Mouse (Mus musculus) olfactory bulb, adult 2 months (tissue): ENCODE data around the gene Aph1a. TPM values are rescaled to one million over a fixed set of nuclear protein-coding genes. Genes with fewer than 3 reads are reported as not detected.
"Not testable (repeated sequence)": the region's sequence is repeated elsewhere in the genome, so short reads cannot be mapped to it uniquely, and the experiment has no call there.

Experiments used
- H3K27ac ChIP-seq: fragments of 200-500 bp; 2 replicates; pipeline ENCODE4 v1.5.1; 2012; ENCODE audit warnings: low read depth, low read length; ENCODE audit not compliant: insufficient read depth
- H3K4me1 ChIP-seq: fragments of 200-500 bp; 2 replicates; pipeline ENCODE4 v1.6.1; 2012; ENCODE audit warnings: low read length; ENCODE audit not compliant: control insufficient read depth, insufficient read depth
- H3K4me3 ChIP-seq: fragments of 200-500 bp; 2 replicates; pipeline ENCODE4 v1.5.1; 2012; ENCODE audit warnings: mild to moderate bottlenecking, low read depth, low read length, moderate library complexity; ENCODE audit not compliant: insufficient read depth
- CTCF ChIP-seq: fragments of 200-500 bp; IDR thresholded peaks from 2 replicates; pipeline ENCODE4 v1.5.1; 2012; ENCODE audit warnings: low read depth, mild to moderate bottlenecking, low read length, moderate library complexity; ENCODE audit not compliant: insufficient read depth
- POLR2A ChIP-seq: fragments of 200-500 bp; IDR thresholded peaks from 2 replicates; pipeline ENCODE4 v1.6.1; 2012; ENCODE audit warnings: mild to moderate bottlenecking, low read depth, low read length, moderate library complexity; ENCODE audit not compliant: insufficient read depth
- WGBS: fragments of 180-500 bp; shearing (Covaris S2); methylation state at CpG from one replicate; pipeline ENCODE4 v1.1.7; 2018; 5-methylcytosine and 5-hydroxymethylcytosine counted together
- polyA plus RNA-seq: library from polyadenylated mRNA; stranded (reverse); fragments of >200 nt; gene quantifications from 2 replicates; pipeline ENCODE4 v1.2.4, GENCODE M21; 2012; ENCODE audit warnings: low replicate concordance; ENCODE audit not compliant: missing spikeins, insufficient read depth, insufficient read length

Gene Aph1a
- polyA plus RNA-seq, 1 experiment, result not detected

- TF ChIP-seq CTCF (no peak), POLR2A (no peak)
- 0 out of 2 replicates have a peak overlapping the region, but pooled peaks have one; percentile 56 for H3K27ac ChIP-seq
- peaks cover 22% of the 10 kb centered on the region for H3K4me1 ChIP-seq
- 16% methylated on average over 7 of the region's 7 CpGs for WGBS
- no peak overlapping the region for H3K4me3 ChIP-seq
Observed at GRCm38 (mm10) chr3:95893126-95893525, 643 bp upstream of the Aph1a start.

- H3K27ac ChIP-seq, result peak overlapping the region; percentile 59; the same call in 1 of the 2 replicates
- H3K4me1 ChIP-seq, result peaks cover 22% of the 10 kb centered on the region
- H3K4me3 ChIP-seq, result peak overlapping the region; percentile 62
- 3% methylated on average over 16 of the region's 16 CpGs for WGBS
- TF ChIP-seq CTCF, result no peak
- TF ChIP-seq POLR2A, result no peak
Observed at GRCm38 (mm10) chr3:95894317-95895160, 770 bp downstream of the Aph1a start.

GRCm38 (mm10) chr3:95895501-95895900, 1.7 kb downstream of the Aph1a start:
- not testable (repeated sequence) for H3K4me3 ChIP-seq

GRCm38 (mm10) chr3:95899800-95900524, 6.2 kb downstream of the Aph1a start:
- no peak overlapping the region for H3K4me3 ChIP-seq
- WGBS, result 68% methylated on average over 13 of the region's 13 CpGs
- no peak overlapping the region for H3K27ac ChIP-seq
- H3K4me1 ChIP-seq, result peaks cover 12% of the 10 kb centered on the region
- TF ChIP-seq POLR2A (no peak), CTCF (no peak)

More at GRCm38 (mm10) chr3:95895501-95895900, 1.7 kb downstream of the Aph1a start:
- peaks cover 22% of the 10 kb centered on the region for H3K4me1 ChIP-seq
- not testable (repeated sequence) for H3K27ac ChIP-seq
- WGBS, result 85% methylated on average over 7 of the region's 7 CpGs

- TF ChIP-seq CTCF (no peak), POLR2A (no peak)
- Histone ChIP-seq H3K4me3 (no peak overlapping the region), H3K27ac (no peak overlapping the region), H3K4me1 (peaks cover 11% of the 10 kb centered on the region)
- 65% methylated on average over 9 of the region's 9 CpGs for WGBS
Observed at GRCm38 (mm10) chr3:95901616-95902372, 8.0 kb downstream of the Aph1a start.

- Histone ChIP-seq H3K27ac (no peak overlapping the region), H3K4me1 (peaks cover 11% of the 10 kb centered on the region), H3K4me3 (no peak overlapping the region)
- TF ChIP-seq CTCF (no peak), POLR2A (no peak)
Observed at GRCm38 (mm10) chr3:95902373-95902625, 8.5 kb downstream of the Aph1a start.

GRCm38 (mm10) chr3:95902643-95903042, 8.9 kb downstream of the Aph1a start:
- no peak for TF ChIP-seq CTCF
- no peak for TF ChIP-seq POLR2A
- WGBS, result 39% methylated on average over 6 of the region's 6 CpGs
- Histone ChIP-seq H3K27ac (no peak overlapping the region), H3K4me3 (no peak overlapping the region), H3K4me1 (peaks cover 11% of the 10 kb centered on the region)

- TF ChIP-seq POLR2A (no peak), CTCF (no peak)
- Histone ChIP-seq H3K4me1 (peaks cover 11% of the 10 kb centered on the region), H3K4me3 (peak overlapping the region; percentile 3; the same call in 1 of the 2 replicates), H3K27ac (no peak overlapping the region)
- 14% methylated on average over 15 of the region's 15 CpGs for WGBS
Observed at GRCm38 (mm10) chr3:95903753-95904502, 10.2 kb downstream of the Aph1a start.
